In genomic region chr1:160713383-160713782, GRCm38 (mm10) we compare ENCODE assay signal across 12 mouse cellular contexts.
"Had no signal": no experiment of that assay in that cellular context is flagged by ENCODE, and none has a peak within 500 bp of the region (broad histone marks: within the 10 kb centered on the region; RNA-seq: fewer than 3 reads in every experiment).

No protein-coding gene starts in this region.

- H3K9me3 ChIP-seq: liver, embryonic 13.5 days had no signal

- DNase-seq: kidney, postnatal 25 days; layer of hippocampus, adult 9-11 months; liver, embryonic 13.5 days; lung, adult 2 months; lung, postnatal 14 days; lung, postnatal 4 days; midbrain, embryonic 14.5 days; thymus, adult 18-20 months; thymus, postnatal 36 days had no signal

- H3K27me3 ChIP-seq: liver, embryonic 13.5 days had no signal

- H3K4me3 ChIP-seq: layer of hippocampus, adult 2 months; liver, embryonic 13.5 days had no signal

- H3K4me2 ChIP-seq: liver, embryonic 13.5 days; midbrain, embryonic 11.5 days had no signal

- H3K9ac ChIP-seq: liver, embryonic 13.5 days had no signal

- H3K27ac ChIP-seq: kidney, postnatal 0 days; layer of hippocampus, adult 2 months; liver, embryonic 13.5 days had no signal
